Mouse (Mus musculus): ENCODE data around the gene 2010111I01Rik. TPM values are rescaled to one million over a fixed set of nuclear protein-coding genes. Genes with fewer than 3 reads are reported as not detected.
"Not testable (repeated sequence)": the region's sequence is repeated elsewhere in the genome, so short reads cannot be mapped to it uniquely, and the experiment has no call there.

The 2010111I01Rik gene
- total RNA-seq, 1 experiment, result 58.3 TPM

GRCm38 (mm10) chr13:63345476-63346225 is 381.0 kb downstream of the 2010111I01Rik start:
- in situ Hi-C loops (cut with MboI; ENCODE audit: low sequenced_read_pairs in 2 of 2, unreplicated experiment in 2 of 2), result loop anchor here in 1 of 2 experiments (25.0 kb wide), 1 partner anchor 308 kb away; no protein-coding TSS in a partner anchor
- H3K36me3 ChIP-seq (ENCODE audit: control insufficient read depth, insufficient read depth, low read length, poor library complexity, severe bottlenecking), result no peaks in the 10 kb centered on the region
- no peaks in the 10 kb centered on the region for H3K4me1 ChIP-seq (ENCODE audit: control insufficient read depth in 2 of 2, insufficient read depth in 2 of 2, low read length in 2 of 2, poor library complexity in 1 of 2)
- H3K9ac ChIP-seq (ENCODE audit: insufficient read depth, low read depth, low read length, poor library complexity, severe bottlenecking), result no peak overlapping the region
- no peak overlapping the region for H3K27ac ChIP-seq (ENCODE audit: insufficient read depth, low read depth, low read length, poor library complexity, severe bottlenecking)
- no peak for TF ChIP-seq ZNF384 (IDR thresholded peaks at IDR 0.05; ENCODE audit: low read depth, low read length)
- no peak for TF ChIP-seq MAFK (IDR thresholded peaks at IDR 0.05; ENCODE audit: insufficient read depth, low read depth, low read length)
- no peak for TF ChIP-seq ZC3H11A (IDR thresholded peaks at IDR 0.05; ENCODE audit: borderline replicate concordance, low read depth, low read length)
- no peak for TF ChIP-seq HCFC1 (IDR thresholded peaks at IDR 0.05; ENCODE audit: borderline replicate concordance, insufficient read depth, low read length)
- TF ChIP-seq CHD2 (IDR thresholded peaks at IDR 0.05; ENCODE audit: low read depth, low read length), result no peak
- H3K4me3 ChIP-seq (ENCODE audit: insufficient read depth in 1 of 2, low read depth in 1 of 2, low read length in 2 of 2, poor library complexity in 1 of 2, severe bottlenecking in 1 of 2), result no peak overlapping the region
- H3K9me3 ChIP-seq (ENCODE audit: control insufficient read depth, insufficient read depth, low read depth, low read length), result no peaks in the 10 kb centered on the region
- no peak for DNase-seq (ENCODE audit: low read depth, low spot score)

GRCm38 (mm10) chr13:63347639-63348038 is 382.9 kb downstream of the 2010111I01Rik start:
- Histone ChIP-seq H3K9me3 (ENCODE audit: control insufficient read depth, insufficient read depth, low read depth, low read length) (no peaks in the 10 kb centered on the region), H3K36me3 (ENCODE audit: control insufficient read depth, insufficient read depth, low read length, poor library complexity, severe bottlenecking) (no peaks in the 10 kb centered on the region), H3K4me3 (ENCODE audit: insufficient read depth in 1 of 2, low read depth in 1 of 2, low read length in 2 of 2, poor library complexity in 1 of 2, severe bottlenecking in 1 of 2) (no peak overlapping the region), H3K4me1 (ENCODE audit: control insufficient read depth in 2 of 2, insufficient read depth in 2 of 2, low read length in 2 of 2, poor library complexity in 1 of 2) (peaks cover 2 to 6% of the 10 kb centered on the region in 2 experiments; a peak in 1 of 4 replicates), H3K27ac (ENCODE audit: insufficient read depth, low read depth, low read length, poor library complexity, severe bottlenecking) (no peak overlapping the region), H3K9ac (ENCODE audit: insufficient read depth, low read depth, low read length, poor library complexity, severe bottlenecking) (no peak overlapping the region)
- TF ChIP-seq ZNF384 (IDR thresholded peaks at IDR 0.05; ENCODE audit: low read depth, low read length) (no peak), HCFC1 (IDR thresholded peaks at IDR 0.05; ENCODE audit: borderline replicate concordance, insufficient read depth, low read length) (no peak), CHD2 (IDR thresholded peaks at IDR 0.05; ENCODE audit: low read depth, low read length) (no peak)
- DNase-seq (ENCODE audit: low read depth, low spot score), result no peak
- in situ Hi-C loops (cut with MboI; ENCODE audit: low sequenced_read_pairs in 2 of 2, unreplicated experiment in 2 of 2), result loop anchor here in 1 of 2 experiments (25.0 kb wide), 1 partner anchor 310 kb away; no protein-coding TSS in a partner anchor

- H3K27ac ChIP-seq (ENCODE audit: insufficient read depth, low read depth, low read length, poor library complexity, severe bottlenecking), result no peak overlapping the region
- H3K4me1 ChIP-seq (ENCODE audit: control insufficient read depth in 2 of 2, insufficient read depth in 2 of 2, low read length in 2 of 2, poor library complexity in 1 of 2), result peaks cover 9 to 14% of the 10 kb centered on the region in 2 experiments; a peak in 3 of 4 replicates
- no peak overlapping the region for H3K9ac ChIP-seq (ENCODE audit: insufficient read depth, low read depth, low read length, poor library complexity, severe bottlenecking)
- no peak for DNase-seq (ENCODE audit: low read depth, low spot score)
- H3K4me3 ChIP-seq (ENCODE audit: insufficient read depth in 1 of 2, low read depth in 1 of 2, low read length in 2 of 2, poor library complexity in 1 of 2, severe bottlenecking in 1 of 2), result no peak overlapping the region
- in situ Hi-C loops (cut with MboI; ENCODE audit: low sequenced_read_pairs in 2 of 2, unreplicated experiment in 2 of 2), result no loop called here
- TF ChIP-seq HCFC1 (IDR thresholded peaks at IDR 0.05; ENCODE audit: borderline replicate concordance, insufficient read depth, low read length) (no peak), ZNF384 (IDR thresholded peaks at IDR 0.05; ENCODE audit: low read depth, low read length) (no peak), MAFK (IDR thresholded peaks at IDR 0.05; ENCODE audit: insufficient read depth, low read depth, low read length) (no peak), ZC3H11A (IDR thresholded peaks at IDR 0.05; ENCODE audit: borderline replicate concordance, low read depth, low read length) (no peak), CHD2 (IDR thresholded peaks at IDR 0.05; ENCODE audit: low read depth, low read length) (no peak)
- no peaks in the 10 kb centered on the region for H3K9me3 ChIP-seq (ENCODE audit: control insufficient read depth, insufficient read depth, low read depth, low read length)
- H3K36me3 ChIP-seq (ENCODE audit: control insufficient read depth, insufficient read depth, low read length, poor library complexity, severe bottlenecking), result no peaks in the 10 kb centered on the region
Measured at GRCm38 (mm10) chr13:63350076-63350475, 385.4 kb downstream of the 2010111I01Rik start.

GRCm38 (mm10) chr13:63353312-63353711 is 388.6 kb downstream of the 2010111I01Rik start:
- peaks cover 11 to 19% of the 10 kb centered on the region in 2 experiments; a peak in 3 of 4 replicates for H3K4me1 ChIP-seq (ENCODE audit: control insufficient read depth in 2 of 2, insufficient read depth in 2 of 2, low read length in 2 of 2, poor library complexity in 1 of 2)
- H3K9me3 ChIP-seq (ENCODE audit: control insufficient read depth, insufficient read depth, low read depth, low read length); H3K27ac ChIP-seq (ENCODE audit: insufficient read depth, low read depth, low read length, poor library complexity, severe bottlenecking); H3K9ac ChIP-seq (ENCODE audit: insufficient read depth, low read depth, low read length, poor library complexity, severe bottlenecking); H3K36me3 ChIP-seq (ENCODE audit: control insufficient read depth, insufficient read depth, low read length, poor library complexity, severe bottlenecking); in situ Hi-C loops (cut with MboI; ENCODE audit: low sequenced_read_pairs in 2 of 2, unreplicated experiment in 2 of 2); H3K4me3 ChIP-seq (ENCODE audit: insufficient read depth in 1 of 2, low read depth in 1 of 2, low read length in 2 of 2, poor library complexity in 1 of 2, severe bottlenecking in 1 of 2): not testable (repeated sequence)
- DNase-seq (ENCODE audit: low read depth, low spot score), result peak; percentile 38
